Mouse (Mus musculus) kidney, embryonic 16.5 days (tissue): ENCODE measurements at regions not wholly inside any gene's neighbourhood (a gene's known extent, or its start where the extent isn't known, plus 50 kb on each side); places are given as distances from the start of the nearest gene placed in this dataset.

Experiments
- ATAC-seq: fragments of 200-750 bp; cut with Nextera tagmentation; 2 replicates; pipeline ENCODE4 v1.8.0; 2017; ENCODE audit warnings: moderate TSS enrichment; ENCODE audit not compliant: low FRiP score, low TSS enrichment
- H3K27ac ChIP-seq: fragments of 300-500 bp; sonication (generic); 2 replicates; pipeline ENCODE4 v1.5.1; 2014; ENCODE audit warnings: low read length
- H3K27me3 ChIP-seq: fragments of 300-500 bp; sonication (generic); 2 replicates; pipeline ENCODE4 v1.6.1; 2014; ENCODE audit warnings: low read length, control low read depth, mixed read lengths; ENCODE audit not compliant: insufficient read depth
- H3K36me3 ChIP-seq: fragments of 300-500 bp; sonication (generic); 2 replicates; pipeline ENCODE4 v1.6.1; 2014; ENCODE audit warnings: low read length, control low read depth, mixed read lengths; ENCODE audit not compliant: insufficient read depth
- H3K4me1 ChIP-seq: fragments of 300-500 bp; sonication (generic); 2 replicates; pipeline ENCODE4 v1.6.1; 2014; ENCODE audit warnings: low read length, control low read depth, mixed read lengths; ENCODE audit not compliant: insufficient read depth
- H3K4me2 ChIP-seq: fragments of 300-500 bp; sonication (generic); replicated peaks from 2 replicates; pipeline ENCODE4 v1.6.1; 2014; ENCODE audit warnings: low read depth, low read length
- H3K4me3 ChIP-seq: fragments of 300-500 bp; sonication (generic); 2 replicates; pipeline ENCODE4 v1.5.1; 2014; ENCODE audit warnings: mild to moderate bottlenecking, low read length
- H3K9ac ChIP-seq: fragments of 300-500 bp; sonication (generic); replicated peaks from 2 replicates; pipeline ENCODE4 v1.6.1; 2014; ENCODE audit warnings: low read length
- H3K9me3 ChIP-seq: fragments of 300-500 bp; sonication (generic); 2 replicates; pipeline ENCODE4 v1.6.1; 2016; ENCODE audit warnings: low read length, control low read depth
- WGBS: fragments of 180-500 bp; shearing (Covaris S2); extraction: QIAGEN DNeasy Blood & Tissue Kit; methylation state at CpG from one replicate; pipeline ENCODE4 v1.1.7; 2014; 5-methylcytosine and 5-hydroxymethylcytosine counted together

DNA sequence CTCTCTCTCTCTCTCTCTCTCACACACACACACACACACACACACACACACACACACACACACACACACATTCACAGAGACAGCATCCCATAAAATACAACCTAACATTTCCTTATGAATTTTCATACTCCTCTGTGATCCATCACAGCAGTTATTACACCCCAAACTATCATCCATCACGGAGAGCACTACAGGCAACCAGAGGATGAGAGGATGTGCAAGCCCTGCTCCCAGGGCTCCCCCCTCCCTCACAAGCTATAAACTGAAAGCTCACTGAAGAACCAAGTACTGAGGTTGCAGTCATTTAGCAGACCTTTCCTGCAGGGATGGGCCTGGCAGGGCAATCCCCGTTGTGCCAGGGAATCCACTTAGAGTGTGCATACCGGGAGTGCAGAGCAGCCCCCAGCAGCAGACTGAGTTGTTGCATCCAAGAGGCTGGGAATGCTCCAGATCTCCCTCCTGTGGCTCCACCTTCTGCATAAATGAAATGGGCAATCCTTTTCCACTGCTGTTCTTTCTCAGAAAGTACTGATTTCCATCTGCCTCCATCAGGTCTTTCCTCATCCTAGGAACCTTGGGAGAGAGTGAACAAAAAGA lies 283.4 kb downstream of the Psat1 start:
- Histone ChIP-seq H3K4me3 (no peak overlapping the region), H3K4me1 (peaks cover 17% of the 10 kb centered on the region), H3K9me3 (no peaks in the 10 kb centered on the region), H3K36me3 (no peaks in the 10 kb centered on the region), H3K27ac (no peak overlapping the region), H3K27me3 (peaks cover 4% of the 10 kb centered on the region), H3K9ac (no peak overlapping the region), H3K4me2 (no peak overlapping the region)
- WGBS = 24% methylated on average over 3 of the region's 3 CpGs
- ATAC-seq = no peak

DNA sequence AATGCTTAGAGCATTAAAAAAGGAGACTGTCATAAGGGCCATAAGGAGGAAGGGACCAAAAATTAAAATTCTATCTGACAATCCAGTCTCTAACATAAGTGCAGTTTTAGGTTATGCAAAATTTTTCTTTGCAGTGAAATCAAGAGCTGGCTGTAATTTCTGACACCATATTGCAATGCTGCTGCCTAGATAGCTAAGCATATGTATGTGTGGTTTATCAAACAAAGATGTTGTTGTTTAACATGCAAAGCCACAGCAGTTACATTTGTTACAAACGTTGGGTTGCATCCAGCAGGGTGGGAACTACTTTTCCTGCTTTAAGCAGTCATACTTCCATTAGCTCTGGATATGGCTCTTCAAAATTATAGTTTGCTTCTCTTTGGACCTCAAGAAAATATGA lies 288.5 kb downstream of the Psat1 start:
- Histone ChIP-seq H3K9ac (no peak overlapping the region), H3K4me3 (no peak overlapping the region)
- WGBS = 70% methylated on average over 1 of the region's 1 CpGs

GRCm38 (mm10) chr19:15657846-15658245 lies 289.3 kb downstream of the Psat1 start:
- Histone ChIP-seq H3K4me3 (no peak overlapping the region), H3K4me2 (no peak overlapping the region), H3K4me1 (no peaks in the 10 kb centered on the region), H3K9me3 (no peaks in the 10 kb centered on the region), H3K36me3 (no peaks in the 10 kb centered on the region), H3K27me3 (no peaks in the 10 kb centered on the region), H3K9ac (no peak overlapping the region), H3K27ac (no peak overlapping the region)
- 81% methylated on average over 1 of the region's 1 CpGs for WGBS
- ATAC-seq = no peak

More for the DNA sequence above, 288.5 kb downstream of the Psat1 start:
- Histone ChIP-seq H3K27me3 (no peaks in the 10 kb centered on the region), H3K4me2 (no peak overlapping the region), H3K4me1 (no peaks in the 10 kb centered on the region), H3K9me3 (no peaks in the 10 kb centered on the region), H3K27ac (no peak overlapping the region), H3K36me3 (no peaks in the 10 kb centered on the region)
- ATAC-seq = no peak

- WGBS = 23% methylated on average over 4 of the region's 4 CpGs
- no peak for ATAC-seq
- no peak overlapping the region for H3K4me2 ChIP-seq
These were observed 297.8 kb downstream of the Psat1 start for GRCm38 (mm10) chr19:15649368-15649767.

DNA sequence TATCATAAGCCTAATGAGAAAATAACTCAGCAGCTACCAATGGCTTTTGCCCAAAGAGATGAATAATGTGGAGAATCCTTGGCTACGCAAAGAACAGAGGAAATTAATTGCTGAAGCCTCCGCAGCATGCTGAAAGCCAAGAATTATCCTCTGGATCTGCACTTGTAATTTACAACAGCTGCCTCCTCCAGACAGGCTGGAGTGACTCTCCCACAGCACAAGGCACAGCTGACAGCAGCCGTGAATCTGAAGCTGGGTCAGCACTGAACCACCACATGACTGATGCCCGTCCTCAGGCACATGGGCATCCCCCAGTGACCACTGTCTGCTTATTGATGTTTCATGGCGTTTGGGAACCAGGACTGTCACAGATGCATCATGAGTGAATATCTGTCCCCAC lies 299.8 kb downstream of the Psat1 start:
- WGBS = 29% methylated on average over 5 of the region's 5 CpGs
- ATAC-seq = peak; percentile 84; the same call in 1 of the 2 replicates
- no peak overlapping the region for H3K4me3 ChIP-seq

More at GRCm38 (mm10) chr19:15649368-15649767, 297.8 kb downstream of the Psat1 start:
- no peak overlapping the region for H3K4me3 ChIP-seq
- no peak overlapping the region for H3K27ac ChIP-seq
- H3K9ac ChIP-seq = no peak overlapping the region
- H3K9me3 ChIP-seq = no peaks in the 10 kb centered on the region
- H3K4me1 ChIP-seq = no peaks in the 10 kb centered on the region
- H3K36me3 ChIP-seq = no peaks in the 10 kb centered on the region
- no peaks in the 10 kb centered on the region; the same call in 1 of the 2 replicates for H3K27me3 ChIP-seq

DNA sequence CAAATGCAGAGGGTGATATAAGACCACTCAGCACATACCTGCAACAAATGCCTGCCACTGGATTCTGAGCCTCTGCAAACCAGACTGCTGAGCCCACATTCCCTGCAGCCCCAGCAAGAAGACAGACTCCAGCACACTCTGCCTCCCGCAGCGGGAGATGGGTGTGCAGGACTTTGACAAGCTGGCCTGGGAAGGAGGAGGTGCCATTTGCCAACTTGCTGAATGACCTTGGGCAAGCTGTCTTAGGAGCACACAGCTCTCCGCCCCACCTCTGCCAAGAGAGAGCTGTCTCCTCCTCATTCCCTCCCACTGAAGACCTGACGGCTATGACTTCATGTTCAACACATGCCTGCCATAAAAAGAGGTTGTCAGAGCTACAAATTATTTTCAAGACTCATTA lies 302.4 kb downstream of the Psat1 start:
- Histone ChIP-seq H3K27ac (no peak overlapping the region), H3K9ac (no peak overlapping the region), H3K4me2 (no peak overlapping the region), H3K9me3 (no peaks in the 10 kb centered on the region), H3K36me3 (no peaks in the 10 kb centered on the region), H3K27me3 (no peaks in the 10 kb centered on the region; the same call in 1 of the 2 replicates), H3K4me1 (no peaks in the 10 kb centered on the region), H3K4me3 (no peak overlapping the region)
- ATAC-seq = peak; percentile 54
- 43% methylated on average over 4 of the region's 4 CpGs for WGBS

More for the DNA sequence above, 299.8 kb downstream of the Psat1 start:
- Histone ChIP-seq H3K4me1 (no peaks in the 10 kb centered on the region), H3K27me3 (no peaks in the 10 kb centered on the region; the same call in 1 of the 2 replicates), H3K36me3 (no peaks in the 10 kb centered on the region), H3K27ac (no peak overlapping the region), H3K9me3 (no peaks in the 10 kb centered on the region), H3K9ac (no peak overlapping the region), H3K4me2 (no peak overlapping the region)

GRCm38 (mm10) chr19:15617233-15617915 lies 329.8 kb downstream of the Psat1 start:
- Histone ChIP-seq H3K9ac (no peak overlapping the region), H3K4me1 (peaks cover 11% of the 10 kb centered on the region), H3K36me3 (no peaks in the 10 kb centered on the region), H3K27ac (no peak overlapping the region), H3K4me2 (no peak overlapping the region), H3K9me3 (no peaks in the 10 kb centered on the region), H3K4me3 (no peak overlapping the region), H3K27me3 (no peaks in the 10 kb centered on the region)
- ATAC-seq = no peak
- 17% methylated on average over 6 of the region's 6 CpGs for WGBS

- Histone ChIP-seq H3K4me2 (peak overlapping the region; percentile 46), H3K4me3 (0 out of 2 replicates have a peak overlapping the region, but pooled peaks have one; percentile 5), H3K4me1 (peaks cover 15% of the 10 kb centered on the region), H3K36me3 (no peaks in the 10 kb centered on the region), H3K9me3 (no peaks in the 10 kb centered on the region), H3K27ac (no peak overlapping the region), H3K27me3 (no peaks in the 10 kb centered on the region), H3K9ac (no peak overlapping the region)
- WGBS = 28% methylated on average over 19 of the region's 19 CpGs
- ATAC-seq = peak; percentile 79; the same call in 1 of the 2 replicates
These were observed 332.2 kb downstream of the Psat1 start for GRCm38 (mm10) chr19:15614648-15615561.

GRCm38 (mm10) chr19:15611137-15611758 lies 335.9 kb downstream of the Psat1 start:
- Histone ChIP-seq H3K9me3 (no peaks in the 10 kb centered on the region), H3K36me3 (no peaks in the 10 kb centered on the region), H3K9ac (no peak overlapping the region), H3K27me3 (peaks cover 3% of the 10 kb centered on the region; the same call in 1 of the 2 replicates), H3K4me2 (no peak overlapping the region), H3K4me1 (peaks cover 15% of the 10 kb centered on the region), H3K4me3 (no peak overlapping the region), H3K27ac (no peak overlapping the region)
- WGBS = 47% methylated on average over 13 of the region's 13 CpGs
- ATAC-seq = no peak
